ENCODE assay signal across 9 mouse cellular contexts in the genomic region with DNA sequence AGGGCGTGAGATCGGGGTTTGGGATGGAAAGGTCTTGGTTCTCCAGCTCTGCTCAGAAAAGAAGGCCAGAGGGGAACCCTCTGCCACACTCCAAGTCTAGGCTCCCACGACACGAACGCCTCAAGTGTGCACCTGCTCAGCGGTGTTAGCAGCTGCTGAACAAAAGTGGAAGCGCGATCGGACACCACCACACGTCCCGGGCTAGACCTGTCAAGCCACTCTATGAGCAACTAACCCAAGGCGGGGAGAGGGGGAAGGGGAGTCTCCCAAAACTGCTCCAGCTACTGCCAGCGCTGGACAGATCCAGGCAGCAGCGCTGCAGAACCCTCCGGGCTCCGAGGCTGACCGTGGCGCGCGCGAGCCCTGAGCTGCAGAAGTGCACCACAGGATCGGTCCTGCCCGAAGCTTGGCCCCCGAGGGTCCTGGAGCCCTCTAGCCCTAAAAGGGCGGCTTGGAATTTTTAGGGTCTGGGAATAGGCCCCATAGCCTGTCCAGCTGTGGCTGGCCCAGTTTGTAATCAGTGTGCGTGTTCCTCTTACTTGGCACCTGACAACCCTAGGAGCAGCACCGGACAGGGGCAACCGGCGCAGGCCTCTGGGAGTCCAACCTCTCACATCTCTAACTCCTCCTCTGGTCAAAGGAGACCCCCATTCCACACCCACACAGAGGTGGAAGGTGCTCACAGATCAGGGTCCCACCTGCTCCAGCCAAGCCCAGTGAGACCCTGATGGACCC. TPM values are rescaled to one million over a fixed set of nuclear protein-coding genes. Genes with fewer than 3 reads are reported as not detected.
A peak's percentile ranks its signal among the peaks of the same experiment; 100 is the strongest.
DNase-seq lines count a peak whose midpoint lies in the region; ATAC-seq and TF ChIP-seq lines count a peak whose summit lies in the region.
"Had no signal": no experiment of that assay in that cellular context is flagged by ENCODE, and none has a peak within 500 bp of the region (broad histone marks: within the 10 kb centered on the region; RNA-seq: fewer than 3 reads in every experiment).

No protein-coding gene starts in this region.

- peak; percentile 22 for ATAC-seq in forebrain, embryonic 13.5 days
- no peak for ATAC-seq in limb, embryonic 14.5 days (ENCODE audit: low FRiP score, low read depth)
- ATAC-seq in inflammation-experienced regulatory T-cells, adult 6 months, result no peak

- DNase-seq in kidney, adult 2 months, result peak; percentile 10
- no peak for DNase-seq in kidney, adult 18-20 months
- peak; percentile 50 to 71 for DNase-seq in cerebellum, adult 18-20 months
- DNase-seq in limb, embryonic 14.5 days (ENCODE audit: low spot score), result peak; percentile 18
- DNase-seq in right cerebral cortex, postnatal 10 days (ENCODE audit: low spot score in 2 of 2), result peak; percentile 68 to 74
- no peak for DNase-seq in gastrocnemius, adult 8-10 months (ENCODE audit: low spot score in 2 of 2)

- no peak for TF ChIP-seq CTCF in kidney, adult 2 months (conservative IDR thresholded peaks at IDR 0.05; ENCODE audit: insufficient read depth, insufficient read length, low read depth, low read length)

- no peaks in the 10 kb centered on the region for H3K4me1 ChIP-seq in kidney, adult 2 months (ENCODE audit: control insufficient read depth, insufficient read depth, low read length)
- H3K4me1 ChIP-seq in forebrain, embryonic 13.5 days, result peaks cover 32% of the 10 kb centered on the region
- no peaks in the 10 kb centered on the region for H3K4me1 ChIP-seq in limb, embryonic 14.5 days (ENCODE audit: control insufficient read depth, insufficient read depth, low read length)

- TF ChIP-seq POLR2A in kidney, adult 2 months (IDR thresholded peaks at IDR 0.05; ENCODE audit: low read depth, low read length), result no peak
- no peak for TF ChIP-seq POLR2A in limb, embryonic 14.5 days (IDR thresholded peaks at IDR 0.05; ENCODE audit: borderline replicate concordance, extremely low read depth, insufficient read depth, insufficient read length)

- H3K27ac ChIP-seq in kidney, adult 2 months (ENCODE audit: insufficient read depth, low read depth, low read length), result no peak overlapping the region
- H3K27ac ChIP-seq in forebrain, embryonic 13.5 days, result no peak overlapping the region
- no peak overlapping the region for H3K27ac ChIP-seq in limb, embryonic 14.5 days (replicated peaks; ENCODE audit: low read depth, low read length)

- no peaks in the 10 kb centered on the region for H3K9me3 ChIP-seq in forebrain, embryonic 13.5 days (replicated peaks)
- no peaks in the 10 kb centered on the region for H3K9me3 ChIP-seq in limb, embryonic 14.5 days (ENCODE audit: control insufficient read depth, low read length)

- H3K4me3 ChIP-seq in kidney, adult 2 months (ENCODE audit: insufficient read depth, low read depth, low read length), result no peak overlapping the region
- peak overlapping the region; percentile 63 for H3K4me3 ChIP-seq in forebrain, embryonic 13.5 days
- H3K4me3 ChIP-seq in limb, embryonic 14.5 days (replicated peaks; ENCODE audit: low read length), result peak overlapping the region; percentile 49
- H3K4me3 ChIP-seq: myocyte had no signal

- 4% methylated on average over 29 of the region's 29 CpGs for WGBS in kidney, adult 2 months
- 2% methylated on average over 29 of the region's 29 CpGs for WGBS in forebrain, embryonic 13.5 days
- 4% methylated on average over 29 of the region's 29 CpGs for WGBS in limb, embryonic 14.5 days

- peak overlapping the region; percentile 88 for H3K4me2 ChIP-seq in forebrain, embryonic 13.5 days
- peak overlapping the region; percentile 92; the same call in 1 of the 2 replicates for H3K4me2 ChIP-seq in limb, embryonic 14.5 days (replicated peaks; ENCODE audit: low read depth, low read length, severe bottlenecking)

- no peaks in the 10 kb centered on the region; the same call in 1 of the 2 replicates for H3K27me3 ChIP-seq in kidney, adult 2 months (replicated peaks; ENCODE audit: control insufficient read depth, insufficient read depth, low read length)
- H3K27me3 ChIP-seq in forebrain, embryonic 13.5 days, result peaks cover 68% of the 10 kb centered on the region
- peaks cover 60% of the 10 kb centered on the region for H3K27me3 ChIP-seq in limb, embryonic 14.5 days (ENCODE audit: control insufficient read depth, insufficient read depth, low read length)

- H3K36me3 ChIP-seq in kidney, adult 2 months (ENCODE audit: control insufficient read depth, insufficient read depth, low read length), result no peaks in the 10 kb centered on the region
- H3K36me3 ChIP-seq in forebrain, embryonic 13.5 days (ENCODE audit: poor library complexity, severe bottlenecking), result no peaks in the 10 kb centered on the region
- H3K36me3 ChIP-seq in limb, embryonic 14.5 days (ENCODE audit: control insufficient read depth, insufficient read depth, low read length), result no peaks in the 10 kb centered on the region

- H3K9ac ChIP-seq in forebrain, embryonic 13.5 days, result peak overlapping the region; percentile 72
- H3K9ac ChIP-seq in limb, embryonic 14.5 days (ENCODE audit: low read depth, low read length, severe bottlenecking), result no peak overlapping the region

RNA-seq across cellular contexts. Expression of gene Gabbr2, which starts 1.2 kb away (rescaled TPM):
- 0.26 and 0.28 TPM in 2 replicates for polyA plus RNA-seq in kidney, adult 2 months (2012; rRNA removed)
- 0.88 and 1.5 TPM in 2 replicates for polyA plus RNA-seq in forebrain, embryonic 13.5 days (2015; fragmentation: Nextera tagmentation; extraction: Ambion mirVana)
- 0.09 and 0.30 TPM in 2 replicates for polyA plus RNA-seq in limb, embryonic 14.5 days (2012; rRNA removed)
- 0.07 and 0.15 TPM in 2 replicates for polyA plus RNA-seq in limb, embryonic 14.5 days (2014; fragmentation: Nextera tagmentation; extraction: Ambion mirVana)
- under 1 TPM in 2 of 4 experiments, not detected in 2; 0.05 to 0.17 TPM for total RNA-seq in gastrocnemius, adult 8-10 months (2022)
- polyA plus RNA-seq in inflammation-experienced regulatory T-cells, adult 6 months (2017; shearing (Covaris generic)), result not detected
- polyA plus RNA-seq: myocyte had no signal

Comparison
In these comparisons a context has a peak if more than half of its experiments do, and no peak if none do; other contexts are left out.
1. DNase-seq: peak in kidney, adult 2 months (single experiment), cerebellum, adult 18-20 months (2 of 2), limb, embryonic 14.5 days (single experiment) and right cerebral cortex, postnatal 10 days (2 of 2); none in kidney, adult 18-20 months (single experiment) and gastrocnemius, adult 8-10 months (0 of 2).